Mouse (Mus musculus): Measurements from ENCODE around the gene Slc6a18. TPM values are rescaled to one million over a fixed set of nuclear protein-coding genes. Genes with fewer than 3 reads are reported as not detected.

Slc6a18 gene
- polyA plus RNA-seq, 1 experiment, result 0.42 TPM

- no peak overlapping the region for H3K4me3 ChIP-seq (ENCODE audit: extremely low read depth, insufficient read depth, insufficient read length)
- no peak for DNase-seq (ENCODE audit: low read depth in 1 of 2, low spot score in 2 of 2)
These were observed 2.6 kb upstream of the Slc6a18 start for GRCm38 (mm10) chr13:73680394-73680793.

GRCm38 (mm10) chr13:73679311-73679710 is 1.5 kb upstream of the Slc6a18 start:
- no peaks in the 10 kb centered on the region for H3K27me3 ChIP-seq (ENCODE audit: control insufficient read depth, insufficient read depth, low read length)
- 64% methylated on average over 2 of the region's 2 CpGs for WGBS
- no peak for DNase-seq (ENCODE audit: low read depth in 1 of 2, low spot score in 2 of 2)
- H3K36me3 ChIP-seq (ENCODE audit: control insufficient read depth, insufficient read depth, low read length), result no peaks in the 10 kb centered on the region
- no peak overlapping the region for H3K27ac ChIP-seq (ENCODE audit: insufficient read depth, low read length)
- TF ChIP-seq CTCF (IDR thresholded peaks at IDR 0.05; ENCODE audit: extremely low read depth, insufficient read depth, insufficient read length, insufficient replicate concordance) (no peak), POLR2A (IDR thresholded peaks at IDR 0.05; ENCODE audit: low read depth, low read length) (no peak)
- H3K4me1 ChIP-seq (ENCODE audit: control insufficient read depth, insufficient read depth, insufficient read length), result no peaks in the 10 kb centered on the region
- no peak overlapping the region for H3K4me3 ChIP-seq (ENCODE audit: extremely low read depth, insufficient read depth, insufficient read length)

More at GRCm38 (mm10) chr13:73680394-73680793, 2.6 kb upstream of the Slc6a18 start:
- no peaks in the 10 kb centered on the region for H3K4me1 ChIP-seq (ENCODE audit: control insufficient read depth, insufficient read depth, insufficient read length)
- no peaks in the 10 kb centered on the region for H3K36me3 ChIP-seq (ENCODE audit: control insufficient read depth, insufficient read depth, low read length)
- H3K27me3 ChIP-seq (ENCODE audit: control insufficient read depth, insufficient read depth, low read length), result no peaks in the 10 kb centered on the region
- H3K27ac ChIP-seq (ENCODE audit: insufficient read depth, low read length), result no peak overlapping the region
- WGBS, result 9% methylated on average over 1 of the region's 1 CpGs
- TF ChIP-seq CTCF (IDR thresholded peaks at IDR 0.05; ENCODE audit: extremely low read depth, insufficient read depth, insufficient read length, insufficient replicate concordance), result no peak
- TF ChIP-seq POLR2A (IDR thresholded peaks at IDR 0.05; ENCODE audit: low read depth, low read length), result no peak

- WGBS, result 94% methylated on average over 7 of the region's 7 CpGs
- no peaks in the 10 kb centered on the region for H3K27me3 ChIP-seq (ENCODE audit: control insufficient read depth, insufficient read depth, low read length)
- no peak overlapping the region for H3K27ac ChIP-seq (ENCODE audit: insufficient read depth, low read length)
- no peak for TF ChIP-seq POLR2A (IDR thresholded peaks at IDR 0.05; ENCODE audit: low read depth, low read length)
- TF ChIP-seq CTCF (IDR thresholded peaks at IDR 0.05; ENCODE audit: extremely low read depth, insufficient read depth, insufficient read length, insufficient replicate concordance), result no peak
- H3K4me1 ChIP-seq (ENCODE audit: control insufficient read depth, insufficient read depth, insufficient read length), result no peaks in the 10 kb centered on the region
- no peaks in the 10 kb centered on the region for H3K36me3 ChIP-seq (ENCODE audit: control insufficient read depth, insufficient read depth, low read length)
- no peak for DNase-seq (ENCODE audit: low read depth in 1 of 2, low spot score in 2 of 2)
- no peak overlapping the region for H3K4me3 ChIP-seq (ENCODE audit: extremely low read depth, insufficient read depth, insufficient read length)
These were observed 2.7 kb downstream of the Slc6a18 start for GRCm38 (mm10) chr13:73675161-73675560.

GRCm38 (mm10) chr13:73660163-73660695 is 17.6 kb downstream of the Slc6a18 start:
- TF ChIP-seq POLR2A (IDR thresholded peaks at IDR 0.05; ENCODE audit: low read depth, low read length) (no peak), CTCF (IDR thresholded peaks at IDR 0.05; ENCODE audit: extremely low read depth, insufficient read depth, insufficient read length, insufficient replicate concordance) (no peak)
- Histone ChIP-seq H3K4me1 (ENCODE audit: control insufficient read depth, insufficient read depth, insufficient read length) (no peaks in the 10 kb centered on the region), H3K36me3 (ENCODE audit: control insufficient read depth, insufficient read depth, low read length) (no peaks in the 10 kb centered on the region), H3K4me3 (ENCODE audit: extremely low read depth, insufficient read depth, insufficient read length) (no peak overlapping the region), H3K27me3 (ENCODE audit: control insufficient read depth, insufficient read depth, low read length) (no peaks in the 10 kb centered on the region), H3K27ac (ENCODE audit: insufficient read depth, low read length) (no peak overlapping the region)
- WGBS, result 90% methylated on average over 2 of the region's 2 CpGs
- no peak for DNase-seq (ENCODE audit: low read depth in 1 of 2, low spot score in 2 of 2)

GRCm38 (mm10) chr13:73658953-73659352 is 18.9 kb downstream of the Slc6a18 start:
- H3K27ac ChIP-seq (ENCODE audit: insufficient read depth, low read length), result no peak overlapping the region

GRCm38 (mm10) chr13:73654976-73655375 is 22.8 kb downstream of the Slc6a18 start:
- Histone ChIP-seq H3K4me3 (ENCODE audit: extremely low read depth, insufficient read depth, insufficient read length) (no peak overlapping the region), H3K36me3 (ENCODE audit: control insufficient read depth, insufficient read depth, low read length) (no peaks in the 10 kb centered on the region), H3K4me1 (ENCODE audit: control insufficient read depth, insufficient read depth, insufficient read length) (no peaks in the 10 kb centered on the region), H3K27ac (ENCODE audit: insufficient read depth, low read length) (no peak overlapping the region), H3K27me3 (ENCODE audit: control insufficient read depth, insufficient read depth, low read length) (no peaks in the 10 kb centered on the region)
- no peak for TF ChIP-seq CTCF (IDR thresholded peaks at IDR 0.05; ENCODE audit: extremely low read depth, insufficient read depth, insufficient read length, insufficient replicate concordance)
- no peak for TF ChIP-seq POLR2A (IDR thresholded peaks at IDR 0.05; ENCODE audit: low read depth, low read length)
- 66% methylated on average over 3 of the region's 3 CpGs for WGBS
- DNase-seq (ENCODE audit: low read depth in 1 of 2, low spot score in 2 of 2), result no peak

More at GRCm38 (mm10) chr13:73658953-73659352, 18.9 kb downstream of the Slc6a18 start:
- TF ChIP-seq CTCF (IDR thresholded peaks at IDR 0.05; ENCODE audit: extremely low read depth, insufficient read depth, insufficient read length, insufficient replicate concordance) (no peak), POLR2A (IDR thresholded peaks at IDR 0.05; ENCODE audit: low read depth, low read length) (no peak)
- no peaks in the 10 kb centered on the region for H3K36me3 ChIP-seq (ENCODE audit: control insufficient read depth, insufficient read depth, low read length)
- no peaks in the 10 kb centered on the region for H3K27me3 ChIP-seq (ENCODE audit: control insufficient read depth, insufficient read depth, low read length)
- WGBS, result 63% methylated on average over 2 of the region's 2 CpGs
- no peak overlapping the region for H3K4me3 ChIP-seq (ENCODE audit: extremely low read depth, insufficient read depth, insufficient read length)
- H3K4me1 ChIP-seq (ENCODE audit: control insufficient read depth, insufficient read depth, insufficient read length), result no peaks in the 10 kb centered on the region
- DNase-seq (ENCODE audit: low read depth in 1 of 2, low spot score in 2 of 2), result no peak

GRCm38 (mm10) chr13:73653266-73653665 is 24.6 kb downstream of the Slc6a18 start:
- TF ChIP-seq CTCF (IDR thresholded peaks at IDR 0.05; ENCODE audit: extremely low read depth, insufficient read depth, insufficient read length, insufficient replicate concordance), result no peak
- TF ChIP-seq POLR2A (IDR thresholded peaks at IDR 0.05; ENCODE audit: low read depth, low read length), result no peak
- Histone ChIP-seq H3K4me1 (ENCODE audit: control insufficient read depth, insufficient read depth, insufficient read length) (no peaks in the 10 kb centered on the region), H3K4me3 (ENCODE audit: extremely low read depth, insufficient read depth, insufficient read length) (no peak overlapping the region), H3K27me3 (ENCODE audit: control insufficient read depth, insufficient read depth, low read length) (no peaks in the 10 kb centered on the region), H3K27ac (ENCODE audit: insufficient read depth, low read length) (no peak overlapping the region), H3K36me3 (ENCODE audit: control insufficient read depth, insufficient read depth, low read length) (no peaks in the 10 kb centered on the region)
- whole genome bisulfite sequencing, result 81% methylated on average over 3 of the region's 3 CpGs
- DNase-seq (ENCODE audit: low read depth in 1 of 2, low spot score in 2 of 2), result no peak

Data from spleen, adult 2 months (tissue).